Mouse (Mus musculus): ENCODE measurements around the gene Lbx1. TPM values are rescaled to one million over a fixed set of nuclear protein-coding genes. Genes with fewer than 3 reads are reported as not detected.
A peak's percentile ranks its signal among the peaks of the same experiment; 100 is the strongest.

The Lbx1 gene
- polyA plus RNA-seq, 1 experiment = 0.09 TPM

DNA sequence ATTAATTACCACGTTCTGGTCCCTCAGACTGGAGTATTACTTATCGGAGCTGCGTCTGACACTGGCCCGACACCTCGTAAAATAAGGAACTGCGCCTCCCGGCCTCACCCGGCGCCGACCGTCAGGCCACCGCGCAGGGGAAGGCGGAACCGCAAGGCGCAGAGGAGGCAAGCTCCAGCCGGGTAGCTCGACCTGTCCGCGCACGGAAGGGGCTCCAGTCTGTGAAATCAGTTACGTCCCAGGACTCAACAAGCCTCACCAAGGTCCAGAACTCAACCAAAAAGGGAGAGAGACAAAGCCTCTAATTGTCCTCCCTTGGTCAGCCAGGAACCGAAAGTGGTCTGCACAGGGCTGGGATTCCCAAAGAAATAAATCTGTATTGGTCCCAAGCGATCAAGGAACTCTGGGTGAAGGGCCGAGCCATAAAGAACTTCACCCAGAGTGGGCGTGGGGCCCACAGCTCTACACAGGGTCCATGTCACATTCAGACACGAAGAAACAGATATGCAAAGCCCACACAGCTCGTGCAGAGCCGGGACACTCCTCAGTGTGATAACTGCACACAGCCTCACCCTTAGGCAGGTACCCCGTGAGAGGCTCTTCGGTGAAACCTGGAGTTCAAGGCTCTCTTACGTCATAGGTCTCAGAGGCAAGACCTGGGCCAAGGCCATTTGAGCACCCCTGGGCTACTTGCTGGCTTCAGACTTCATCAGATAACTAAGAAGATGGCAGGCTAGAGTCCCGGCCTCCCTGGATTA, 6.1 kb downstream of the Lbx1 start:
- H3K4me3 ChIP-seq (replicated peaks; ENCODE audit: extremely low read depth, low read depth, low read length) = peak overlapping the region; percentile 2
- TF ChIP-seq CTCF (IDR thresholded peaks at IDR 0.05; ENCODE audit: insufficient read depth, low read length) (no peak), POLR2A (IDR thresholded peaks at IDR 0.05; ENCODE audit: borderline replicate concordance, extremely low read depth, low read depth, low read length) (no peak)
- H3K4me1 ChIP-seq (ENCODE audit: control insufficient read depth, insufficient read depth, low read length) = peaks cover 18% of the 10 kb centered on the region
- WGBS = 2% methylated on average over 33 of the region's 33 CpGs
- DNase-seq = no peak

- TF ChIP-seq POLR2A (IDR thresholded peaks at IDR 0.05; ENCODE audit: borderline replicate concordance, extremely low read depth, low read depth, low read length) = no peak
- no peak for TF ChIP-seq CTCF (IDR thresholded peaks at IDR 0.05; ENCODE audit: insufficient read depth, low read length)
- Histone ChIP-seq H3K4me1 (ENCODE audit: control insufficient read depth, insufficient read depth, low read length) (peaks cover 18% of the 10 kb centered on the region), H3K4me3 (replicated peaks; ENCODE audit: extremely low read depth, low read depth, low read length) (no peak overlapping the region)
- no peak for DNase-seq
- 6% methylated on average over 4 of the region's 4 CpGs for WGBS
These were observed 6.8 kb downstream of the Lbx1 start for GRCm38 (mm10) chr19:45228781-45229180.

DNA sequence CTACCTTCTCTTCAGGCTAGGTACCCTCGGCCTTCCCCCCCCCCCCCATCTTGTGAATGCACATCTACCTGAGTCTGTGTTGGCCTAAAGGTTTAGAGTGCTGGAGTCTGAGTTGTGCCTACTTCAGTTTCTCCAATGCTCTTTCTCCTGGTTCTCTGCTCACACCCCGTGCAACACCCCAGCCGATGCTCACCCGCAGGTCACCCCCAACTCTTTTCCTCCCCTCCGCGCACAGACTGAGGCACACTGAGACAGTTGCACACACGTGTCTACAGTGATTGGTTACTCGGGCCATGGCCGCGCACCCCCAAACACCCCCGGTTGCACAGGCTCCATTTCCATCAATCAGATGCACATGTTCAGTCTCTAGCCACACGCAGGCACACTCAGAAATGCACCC, 7.5 kb downstream of the Lbx1 start:
- TF ChIP-seq CTCF (IDR thresholded peaks at IDR 0.05; ENCODE audit: insufficient read depth, low read length) (no peak), POLR2A (IDR thresholded peaks at IDR 0.05; ENCODE audit: borderline replicate concordance, extremely low read depth, low read depth, low read length) (no peak)
- Histone ChIP-seq H3K4me1 (ENCODE audit: control insufficient read depth, insufficient read depth, low read length) (peaks cover 18% of the 10 kb centered on the region), H3K4me3 (replicated peaks; ENCODE audit: extremely low read depth, low read depth, low read length) (no peak overlapping the region)
- no peak for DNase-seq
- 13% methylated on average over 12 of the region's 12 CpGs for WGBS

- Histone ChIP-seq H3K4me1 (ENCODE audit: control insufficient read depth, insufficient read depth, low read length) (peaks cover 17% of the 10 kb centered on the region), H3K4me3 (replicated peaks; ENCODE audit: extremely low read depth, low read depth, low read length) (no peak overlapping the region)
- TF ChIP-seq CTCF (IDR thresholded peaks at IDR 0.05; ENCODE audit: insufficient read depth, low read length) (no peak), POLR2A (IDR thresholded peaks at IDR 0.05; ENCODE audit: borderline replicate concordance, extremely low read depth, low read depth, low read length) (no peak)
- WGBS = 29% methylated on average over 1 of the region's 1 CpGs
- no peak for DNase-seq
These were observed 7.9 kb downstream of the Lbx1 start for GRCm38 (mm10) chr19:45227671-45228070.

- WGBS = 9% methylated on average over 3 of the region's 3 CpGs
- no peak for TF ChIP-seq CTCF (IDR thresholded peaks at IDR 0.05; ENCODE audit: insufficient read depth, low read length)
- no peak for TF ChIP-seq POLR2A (IDR thresholded peaks at IDR 0.05; ENCODE audit: borderline replicate concordance, extremely low read depth, low read depth, low read length)
- Histone ChIP-seq H3K4me1 (ENCODE audit: control insufficient read depth, insufficient read depth, low read length) (peaks cover 15% of the 10 kb centered on the region), H3K4me3 (replicated peaks; ENCODE audit: extremely low read depth, low read depth, low read length) (no peak overlapping the region)
- DNase-seq = no peak
These were observed 8.6 kb downstream of the Lbx1 start for GRCm38 (mm10) chr19:45227049-45227448.

- TF ChIP-seq CTCF (IDR thresholded peaks at IDR 0.05; ENCODE audit: insufficient read depth, low read length) (no peak), POLR2A (IDR thresholded peaks at IDR 0.05; ENCODE audit: borderline replicate concordance, extremely low read depth, low read depth, low read length) (no peak)
- WGBS = 10% methylated on average over 8 of the region's 8 CpGs
These were observed 9.4 kb downstream of the Lbx1 start for GRCm38 (mm10) chr19:45226246-45226645.

GRCm38 (mm10) chr19:45225130-45225529, 10.5 kb downstream of the Lbx1 start:
- WGBS = 3% methylated on average over 12 of the region's 12 CpGs
- Histone ChIP-seq H3K4me1 (ENCODE audit: control insufficient read depth, insufficient read depth, low read length) (peaks cover 9% of the 10 kb centered on the region), H3K4me3 (replicated peaks; ENCODE audit: extremely low read depth, low read depth, low read length) (no peak overlapping the region)
- TF ChIP-seq POLR2A (IDR thresholded peaks at IDR 0.05; ENCODE audit: borderline replicate concordance, extremely low read depth, low read depth, low read length) (no peak), CTCF (IDR thresholded peaks at IDR 0.05; ENCODE audit: insufficient read depth, low read length) (no peak)
- DNase-seq = no peak

More at GRCm38 (mm10) chr19:45226246-45226645, 9.4 kb downstream of the Lbx1 start:
- no peak overlapping the region for H3K4me3 ChIP-seq (replicated peaks; ENCODE audit: extremely low read depth, low read depth, low read length)
- peaks cover 11% of the 10 kb centered on the region for H3K4me1 ChIP-seq (ENCODE audit: control insufficient read depth, insufficient read depth, low read length)
- DNase-seq = no peak

- H3K4me1 ChIP-seq (ENCODE audit: control insufficient read depth, insufficient read depth, low read length) = no peaks in the 10 kb centered on the region; the same call in 1 of the 2 replicates
- TF ChIP-seq CTCF (IDR thresholded peaks at IDR 0.05; ENCODE audit: insufficient read depth, low read length) (no peak), POLR2A (IDR thresholded peaks at IDR 0.05; ENCODE audit: borderline replicate concordance, extremely low read depth, low read depth, low read length) (no peak)
- no peak overlapping the region for H3K4me3 ChIP-seq (replicated peaks; ENCODE audit: extremely low read depth, low read depth, low read length)
- 6% methylated on average over 6 of the region's 6 CpGs for WGBS
- DNase-seq = no peak
These were observed 11.4 kb downstream of the Lbx1 start for GRCm38 (mm10) chr19:45224286-45224559.

GRCm38 (mm10) chr19:45223413-45224285, 12.0 kb downstream of the Lbx1 start:
- Histone ChIP-seq H3K4me3 (replicated peaks; ENCODE audit: extremely low read depth, low read depth, low read length) (no peak overlapping the region), H3K4me1 (ENCODE audit: control insufficient read depth, insufficient read depth, low read length) (no peaks in the 10 kb centered on the region; the same call in 1 of the 2 replicates)
- no peak for DNase-seq
- TF ChIP-seq CTCF (IDR thresholded peaks at IDR 0.05; ENCODE audit: insufficient read depth, low read length) = no peak
- TF ChIP-seq POLR2A (IDR thresholded peaks at IDR 0.05; ENCODE audit: borderline replicate concordance, extremely low read depth, low read depth, low read length) = no peak
- WGBS = 4% methylated on average over 49 of the region's 49 CpGs

Measured in lung, adult 2 months (tissue).